Mouse (Mus musculus) liver, embryonic 14.5 days (tissue): Measurements from ENCODE around the gene Dcakd. TPM values are rescaled to one million over a fixed set of nuclear protein-coding genes. Genes with fewer than 3 reads are reported as not detected.

Experiments used
- ATAC-seq: fragments of 200-750 bp; cut with Nextera tagmentation; 2 replicates; pipeline ENCODE4 v1.8.0; 2017; ENCODE audit warnings: moderate number of reproducible peaks, mild to moderate bottlenecking, moderate library complexity; ENCODE audit not compliant: insufficient read depth
- DNase-seq, 3 experiments: peaks; one replicate each; pipeline ENCODE4 v3.0.0-alpha.2; 2012 to 2013; ENCODE audit warnings: low read depth in 3 of 3, low spot score in 3 of 3
- H3K27ac ChIP-seq: fragments of 300-500 bp; sonication (generic); 2 replicates; pipeline ENCODE4 v1.5.1; 2014; ENCODE audit warnings: moderate library complexity, mild to moderate bottlenecking, control low read depth, inconsistent platforms
- H3K27me3 ChIP-seq: fragments of 300-500 bp; sonication (generic); 2 replicates; pipeline ENCODE4 v1.6.1; 2014; ENCODE audit warnings: mild to moderate bottlenecking, low read length, moderate library complexity; ENCODE audit not compliant: control insufficient read depth, insufficient read depth
- H3K36me3 ChIP-seq: fragments of 300-500 bp; sonication (generic); replicated peaks from 2 replicates; pipeline ENCODE4 v1.6.1; 2014; ENCODE audit warnings: low read depth; ENCODE audit not compliant: control insufficient read depth, insufficient read depth
- H3K4me1 ChIP-seq, 2 experiments: fragments of 200-500 bp in 1 of 2; fragments of 300-500 bp in 1 of 2; sonication (generic) in 1 of 2; replicated peaks; 2 replicates each; pipeline ENCODE4 v1.6.1; 2012 to 2014; ENCODE audit warnings: antibody characterized with exemption in 1 of 2, inconsistent platforms in 1 of 2, low read length in 1 of 2; ENCODE audit not compliant: control insufficient read depth in 2 of 2, insufficient read depth in 2 of 2
- H3K4me2 ChIP-seq: fragments of 300-500 bp; sonication (generic); 2 replicates; pipeline ENCODE4 v1.6.1; 2014; ENCODE audit warnings: low read depth, mild to moderate bottlenecking, control low read depth, moderate library complexity
- H3K4me3 ChIP-seq, 2 experiments: fragments of 200-500 bp in 1 of 2; fragments of 300-500 bp in 1 of 2; sonication (generic) in 1 of 2; 2 replicates each; pipeline ENCODE4 v1.5.1; 2012 to 2014; ENCODE audit warnings: low read depth in 2 of 2, low read length in 2 of 2, mild to moderate bottlenecking in 2 of 2, control low read depth in 1 of 2, inconsistent platforms in 1 of 2, moderate library complexity in 1 of 2; ENCODE audit not compliant: insufficient read depth in 1 of 2
- H3K9ac ChIP-seq: fragments of 300-500 bp; sonication (generic); replicated peaks from 2 replicates; pipeline ENCODE4 v1.6.1; 2014; ENCODE audit warnings: mild to moderate bottlenecking, control low read depth, moderate library complexity
- H3K9me3 ChIP-seq: fragments of 300-500 bp; sonication (generic); 2 replicates; pipeline ENCODE4 v1.6.1; 2016; ENCODE audit warnings: low read length, mixed read lengths; ENCODE audit not compliant: control insufficient read depth
- CTCF ChIP-seq: IDR thresholded peaks from 2 replicates; pipeline ENCODE4 v1.5.1; 2016; ENCODE audit warnings: antibody characterized with exemption, low read depth, control low read depth
- EP300 ChIP-seq: IDR thresholded peaks from 2 replicates; pipeline ENCODE4 v1.6.1; 2016; ENCODE audit warnings: antibody characterized with exemption, low read depth
- WGBS: fragments of 180-500 bp; shearing (Covaris S2); extraction: QIAGEN DNeasy Blood & Tissue Kit; methylation state at CpG from one replicate; pipeline ENCODE4 v1.1.7; 2014; ENCODE audit not compliant: insufficient replicate concordance; 5-methylcytosine and 5-hydroxymethylcytosine counted together
- polyA plus RNA-seq, 2 experiments: library from polyadenylated mRNA; depleted of rRNA in 1 of 2; stranded (reverse) in 1 of 2; unstranded in 1 of 2; fragments of >200 nt; fragmentation: Nextera tagmentation in 1 of 2; extraction: Ambion mirVana in 1 of 2; gene quantifications; 2 replicates each; pipeline versions ENCODE4 v1.2.1 to v1.2.3; 2012 to 2014

Gene Dcakd
- polyA plus RNA-seq, 2 experiments: 25.1 to 25.7 TPM

DNA sequence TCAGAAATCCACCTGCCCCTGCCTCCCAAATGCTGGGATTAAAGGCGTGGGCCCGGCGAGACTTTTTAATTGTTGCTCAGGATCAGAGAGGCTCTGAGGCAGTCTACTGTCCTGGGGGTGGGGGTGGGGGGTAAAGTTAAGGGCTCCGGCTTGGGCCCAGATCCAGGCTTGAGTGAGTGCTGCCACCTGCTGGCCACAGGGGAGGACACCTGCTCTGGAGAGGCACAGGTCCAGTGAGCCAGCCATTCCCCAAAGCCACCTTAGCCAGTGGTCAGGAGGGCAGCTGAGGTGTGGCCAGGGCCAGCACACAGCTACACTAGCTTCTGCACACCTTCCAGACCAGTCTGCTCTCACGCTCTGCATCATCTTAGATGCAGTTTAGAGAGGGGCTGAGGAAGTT, 35.2 kb downstream of the Dcakd start:
- Histone ChIP-seq H3K4me2 (no peak overlapping the region), H3K27me3 (peaks cover 43% of the 10 kb centered on the region), H3K4me1 (peaks cover 2% of the 10 kb centered on the region in 2 experiments), H3K27ac (no peak overlapping the region), H3K9ac (no peak overlapping the region), H3K36me3 (no peaks in the 10 kb centered on the region), H3K4me3 (no peak overlapping the region), H3K9me3 (no peaks in the 10 kb centered on the region)
- TF ChIP-seq CTCF (peak; percentile 93), EP300 (no peak)
- ATAC-seq (0 out of 2 replicates have a peak, but pooled peaks have one; percentile 29), DNase-seq (peak in 1 of 3 experiments; percentile 36)
- WGBS: 13% methylated on average over 5 of the region's 5 CpGs

DNA sequence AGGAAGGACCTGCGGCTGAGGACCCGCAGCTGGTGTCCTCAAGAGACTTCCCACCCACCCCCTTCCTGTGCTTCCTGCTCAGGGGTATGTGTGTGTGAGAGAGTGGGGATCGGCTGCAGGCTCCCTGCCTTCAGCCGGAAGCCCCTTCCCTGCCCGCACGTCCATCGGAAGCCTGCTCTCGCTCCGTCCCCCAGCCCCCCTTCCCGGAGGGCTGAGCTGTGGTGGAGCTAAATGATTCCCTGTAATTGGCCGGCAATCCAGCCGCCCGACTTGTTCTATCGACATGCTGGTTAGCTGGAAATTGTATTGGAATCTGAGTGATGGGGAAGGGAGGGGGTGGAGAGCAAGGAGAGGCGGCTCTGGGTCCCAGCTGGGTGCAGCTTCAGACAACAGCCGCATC, 36.5 kb downstream of the Dcakd start:
- Histone ChIP-seq H3K4me3 (no peak overlapping the region), H3K4me1 (no peaks in the 10 kb centered on the region), H3K36me3 (no peaks in the 10 kb centered on the region), H3K27me3 (peaks cover 43% of the 10 kb centered on the region), H3K9me3 (no peaks in the 10 kb centered on the region), H3K9ac (no peak overlapping the region), H3K27ac (no peak overlapping the region), H3K4me2 (no peak overlapping the region)
- WGBS: 5% methylated on average over 16 of the region's 16 CpGs
- DNase-seq: no peak
- TF ChIP-seq EP300 (no peak), CTCF (no peak)
- ATAC-seq: no peak

DNA sequence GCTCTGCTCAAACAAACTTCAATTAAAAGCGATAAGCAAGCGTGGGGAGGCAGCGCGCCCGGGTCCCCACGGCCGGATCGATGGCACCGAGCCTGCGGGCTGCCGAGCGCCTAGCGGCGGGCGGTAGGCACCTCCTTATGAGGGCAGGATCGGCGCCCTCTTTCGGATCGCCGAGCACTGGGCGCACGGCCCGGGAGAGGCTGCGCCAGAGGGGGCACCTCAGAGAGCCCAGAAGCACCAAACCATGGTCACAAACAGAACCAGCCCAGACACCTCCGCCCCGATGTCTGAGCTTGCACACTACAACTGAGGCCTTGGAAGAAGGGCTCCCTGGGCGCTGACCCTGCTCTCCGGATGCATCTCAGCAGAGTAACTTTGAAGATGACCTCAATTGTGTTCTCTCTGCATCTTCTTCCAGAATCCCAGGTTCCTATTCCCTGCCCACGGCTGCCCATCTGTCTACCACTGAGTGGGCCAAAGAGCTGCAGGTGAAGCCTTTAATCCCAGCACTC, 37.9 kb downstream of the Dcakd start:
- Histone ChIP-seq H3K9ac (no peak overlapping the region), H3K9me3 (no peaks in the 10 kb centered on the region), H3K4me2 (peak overlapping the region; percentile 51), H3K27ac (no peak overlapping the region), H3K4me1 (no peaks in the 10 kb centered on the region), H3K4me3 (peak overlapping the region in 1 of 2 experiments; percentile 25; a peak in 2 of 4 replicates), H3K27me3 (peaks cover 43% of the 10 kb centered on the region), H3K36me3 (no peaks in the 10 kb centered on the region)
- WGBS: 1% methylated on average over 29 of the region's 29 CpGs
- peak; percentile 40; the same call in 1 of the 2 replicates for TF ChIP-seq CTCF
- no peak for TF ChIP-seq EP300
- ATAC-seq (no peak), DNase-seq (no peak)

- no peak for ATAC-seq
- no peaks in the 10 kb centered on the region for H3K36me3 ChIP-seq
- H3K9me3 ChIP-seq: no peaks in the 10 kb centered on the region
- TF ChIP-seq EP300: no peak
- peak overlapping the region in 1 of 2 experiments; percentile 25; a peak in 2 of 4 replicates for H3K4me3 ChIP-seq
- 9% methylated on average over 28 of the region's 28 CpGs for WGBS
- H3K27ac ChIP-seq: no peak overlapping the region
- DNase-seq: no peak
- peak overlapping the region; percentile 51 for H3K4me2 ChIP-seq
- H3K4me1 ChIP-seq: no peaks in the 10 kb centered on the region
- H3K9ac ChIP-seq: no peak overlapping the region
- H3K27me3 ChIP-seq: peaks cover 43% of the 10 kb centered on the region
These were observed 38.4 kb downstream of the Dcakd start for GRCm38 (mm10) chr11:102989641-102990151.

DNA sequence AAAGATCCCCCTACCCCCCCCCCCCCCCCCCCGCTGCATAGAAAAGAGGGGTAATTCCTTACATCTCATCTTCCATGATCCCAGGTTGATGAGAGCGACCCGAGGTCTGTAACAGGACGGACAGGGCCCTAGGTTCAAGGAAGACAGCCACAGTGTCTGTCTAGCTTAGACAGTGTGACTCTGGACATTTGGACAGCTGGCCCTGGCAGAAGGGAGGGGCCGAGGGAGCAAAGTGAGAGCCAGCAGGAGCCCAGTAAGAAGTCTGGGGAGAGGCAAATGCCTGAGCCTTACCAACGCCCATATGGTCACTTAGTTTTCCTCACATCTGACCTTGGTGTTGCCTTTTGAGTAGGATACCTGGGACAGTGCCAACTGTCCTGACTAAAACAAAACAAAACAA, 43.0 kb downstream of the Dcakd start:
- no peak for ATAC-seq
- Histone ChIP-seq H3K9me3 (no peaks in the 10 kb centered on the region), H3K36me3 (no peaks in the 10 kb centered on the region), H3K4me1 (no peaks in the 10 kb centered on the region), H3K27me3 (peaks cover 23% of the 10 kb centered on the region), H3K27ac (no peak overlapping the region), H3K4me3 (no peak overlapping the region), H3K9ac (no peak overlapping the region), H3K4me2 (no peak overlapping the region)
- no peak for TF ChIP-seq EP300
- TF ChIP-seq CTCF: no peak
- 54% methylated on average over 6 of the region's 6 CpGs for WGBS
- no peak for DNase-seq
